Mouse (Mus musculus) G1E (cell line): ENCODE data around the gene Galnt18. TPM values are rescaled to one million over a fixed set of nuclear protein-coding genes. Genes with fewer than 3 reads are reported as not detected.

Experiments used
- ATAC-seq: 2 replicates; pipeline ENCODE4 v1.8.0; 2016; ENCODE audit warnings: mild to moderate bottlenecking; ENCODE audit not compliant: insufficient number of reproducible peaks, poor library complexity, low FRiP score, severe bottlenecking; ENCODE audit errors: extremely low read depth
- DNase-seq: peaks from one replicate; pipeline ENCODE4 v3.0.0; 2012; ENCODE audit warnings: low spot score
- H3K27me3 ChIP-seq: 2 replicates; pipeline ENCODE4 v1.6.1; 2012; ENCODE audit warnings: mild to moderate bottlenecking, low read length, inconsistent platforms; ENCODE audit not compliant: insufficient read depth
- H3K36me3 ChIP-seq: replicated peaks from 2 replicates; pipeline ENCODE3; 2012; ENCODE audit warnings: mild to moderate bottlenecking, inconsistent platforms
- H3K4me1 ChIP-seq: 2 replicates; pipeline ENCODE4 v1.6.1; 2012; ENCODE audit warnings: low read depth, low read length, inconsistent platforms, mixed read lengths; ENCODE audit not compliant: insufficient read depth
- H3K4me3 ChIP-seq: 2 replicates; pipeline ENCODE4 v1.5.1; 2012; ENCODE audit warnings: low read depth, mild to moderate bottlenecking, inconsistent platforms, low read length, moderate library complexity, mixed read lengths
- H3K9me3 ChIP-seq: replicated peaks from 2 replicates; pipeline ENCODE4 v1.6.1; 2012; ENCODE audit warnings: inconsistent platforms
- CTCF ChIP-seq: IDR thresholded peaks from 2 replicates; pipeline ENCODE4 v1.5.1; 2012; ENCODE audit warnings: low read depth, low read length, inconsistent platforms, mixed read lengths
- GATA1 ChIP-seq: IDR thresholded peaks from 2 replicates; pipeline ENCODE4 v1.6.1; 2012; ENCODE audit warnings: borderline replicate concordance, low read length, inconsistent platforms, mixed read lengths
- GATA2 ChIP-seq: IDR thresholded peaks from 2 replicates; pipeline ENCODE4 v1.6.1; 2012; ENCODE audit warnings: low read depth, low read length, inconsistent platforms, borderline replicate concordance
- POLR2AphosphoS5 ChIP-seq: IDR thresholded peaks from 2 replicates; pipeline ENCODE4 v1.6.1; 2012; ENCODE audit warnings: low read depth, low read length, inconsistent platforms; ENCODE audit not compliant: insufficient replicate concordance
- TAL1 ChIP-seq: conservative IDR thresholded peaks from 2 replicates; pipeline ENCODE4 v1.6.1; 2012; ENCODE audit warnings: low read depth, low read length, inconsistent platforms, mixed read lengths
- polyA plus RNA-seq: library from polyadenylated mRNA; stranded (reverse); fragments of >175 nt; gene quantifications from 2 replicates; pipeline ENCODE4 v1.2.3, GENCODE M21; 2012
- total RNA-seq, 2 experiments: library from RNA; stranded (forward) in 1 of 2; stranded (reverse) in 1 of 2; fragments of 200-1000 nt in 1 of 2; fragments of >200 nt in 1 of 2; fragmentation: Nextera tagmentation in 1 of 2; gene quantifications; 2 replicates each; pipeline ENCODE4 v1.2.3; 2014 to 2017

Galnt18 gene
- total and polyA plus RNA-seq, 3 experiments: not detected

DNA sequence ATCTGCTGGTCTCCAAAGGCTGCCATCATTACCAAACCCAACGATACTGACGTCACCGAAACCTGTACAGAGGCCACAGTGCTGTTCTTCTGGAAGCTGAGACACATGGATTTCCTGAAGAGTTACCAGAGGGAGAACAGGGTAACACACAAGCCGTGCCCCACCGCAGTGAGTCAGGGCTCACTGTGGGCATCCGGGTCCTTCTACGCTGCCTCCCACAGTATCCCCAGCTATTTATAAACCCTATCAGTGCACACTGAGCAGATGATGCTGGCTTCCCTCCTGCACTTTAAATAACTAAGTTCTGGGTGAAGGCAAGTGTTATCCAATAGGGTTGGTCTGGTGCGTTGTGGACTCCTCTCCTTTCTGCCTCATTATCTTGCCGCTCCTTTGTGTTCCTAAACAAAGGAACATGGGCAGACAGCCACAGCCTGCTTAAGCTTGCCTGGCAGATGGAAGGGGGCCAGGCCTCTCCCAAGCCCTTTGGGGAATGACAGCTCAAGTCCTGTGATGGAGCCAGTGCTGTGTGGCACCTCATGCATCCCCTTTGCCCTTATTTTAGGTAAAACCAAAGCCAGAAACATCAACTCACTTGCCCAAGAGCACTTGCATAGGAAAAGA is 87.0 kb downstream of the Galnt18 start:
- ATAC-seq: no peak

GRCm38 (mm10) chr7:111680108-111680507 is 99.7 kb downstream of the Galnt18 start:
- TF ChIP-seq GATA2 (no peak), CTCF (no peak), TAL1 (no peak), GATA1 (no peak), POLR2AphosphoS5 (no peak)
- Histone ChIP-seq H3K9me3 (peaks cover 4% of the 10 kb centered on the region), H3K4me1 (no peaks in the 10 kb centered on the region), H3K27me3 (no peaks in the 10 kb centered on the region), H3K36me3 (no peaks in the 10 kb centered on the region), H3K4me3 (no peak overlapping the region)
- ATAC-seq: no peak
- no peak for DNase-seq

More for the DNA sequence above, 87.0 kb downstream of the Galnt18 start:
- no peak for DNase-seq
- Histone ChIP-seq H3K9me3 (peaks cover 12% of the 10 kb centered on the region), H3K4me3 (no peak overlapping the region), H3K4me1 (no peaks in the 10 kb centered on the region), H3K36me3 (no peaks in the 10 kb centered on the region), H3K27me3 (no peaks in the 10 kb centered on the region)
- TF ChIP-seq POLR2AphosphoS5 (no peak), CTCF (no peak), GATA1 (no peak), TAL1 (no peak), GATA2 (no peak)

DNA sequence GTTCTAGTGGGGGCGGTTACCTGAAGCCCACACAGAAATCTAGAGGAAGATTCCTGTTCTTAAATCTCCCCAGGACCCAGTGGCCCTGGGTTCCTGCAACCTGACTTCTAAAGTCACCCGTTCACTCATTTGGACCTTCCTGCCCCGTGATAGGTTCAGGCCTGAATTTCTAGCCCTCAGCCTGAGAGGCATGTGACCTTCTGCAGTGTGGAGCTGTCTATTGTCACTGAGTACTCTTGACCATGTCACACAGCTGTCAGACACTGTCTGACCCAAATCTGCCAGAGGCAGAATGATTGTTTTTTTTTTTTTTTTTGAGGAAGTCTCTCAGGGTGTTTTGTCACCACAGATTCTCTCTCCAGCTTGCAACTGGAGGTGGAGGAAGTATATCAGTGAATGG is 103.3 kb downstream of the Galnt18 start:
- no peak for TF ChIP-seq CTCF
- TF ChIP-seq GATA1: no peak
- TF ChIP-seq GATA2: no peak
- no peak for TF ChIP-seq TAL1

DNA sequence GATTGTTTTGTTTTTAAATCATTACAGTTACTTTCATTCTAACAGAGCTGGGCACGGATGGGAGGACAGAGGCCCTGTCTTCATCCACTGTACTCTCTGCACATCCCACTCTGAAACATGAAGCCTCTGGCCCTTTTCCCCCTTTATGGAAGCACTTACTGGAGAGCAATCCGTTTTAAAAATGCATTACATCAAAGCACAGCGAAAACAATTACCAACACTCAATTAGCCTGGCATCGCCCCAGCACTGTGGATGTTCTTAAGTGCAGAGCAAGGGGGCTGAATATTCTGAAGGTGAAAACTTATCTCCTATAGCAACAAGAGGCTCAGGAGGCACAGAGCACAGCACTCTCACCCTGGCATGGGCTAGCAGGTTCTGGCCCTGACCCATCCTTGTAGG is 107.3 kb downstream of the Galnt18 start:
- no peaks in the 10 kb centered on the region for H3K36me3 ChIP-seq
- ATAC-seq: no peak
- TF ChIP-seq POLR2AphosphoS5: no peak
- TF ChIP-seq GATA2: no peak
- no peak for TF ChIP-seq CTCF
- TF ChIP-seq GATA1: no peak
- H3K4me3 ChIP-seq: no peak overlapping the region
- H3K4me1 ChIP-seq: no peaks in the 10 kb centered on the region
- DNase-seq: no peak
- H3K9me3 ChIP-seq: peaks cover 21% of the 10 kb centered on the region
- H3K27me3 ChIP-seq: no peaks in the 10 kb centered on the region

More for the DNA sequence above, 103.3 kb downstream of the Galnt18 start:
- Histone ChIP-seq H3K36me3 (no peaks in the 10 kb centered on the region), H3K27me3 (no peaks in the 10 kb centered on the region), H3K4me1 (no peaks in the 10 kb centered on the region), H3K4me3 (no peak overlapping the region), H3K9me3 (peaks cover 21% of the 10 kb centered on the region)
- ATAC-seq (no peak), DNase-seq (no peak)

GRCm38 (mm10) chr7:111663139-111664073 is 116.4 kb downstream of the Galnt18 start:
- Histone ChIP-seq H3K4me1 (no peaks in the 10 kb centered on the region), H3K9me3 (peaks cover 6% of the 10 kb centered on the region), H3K4me3 (no peak overlapping the region), H3K27me3 (peaks cover 2% of the 10 kb centered on the region; the same call in 1 of the 2 replicates), H3K36me3 (no peaks in the 10 kb centered on the region)
- DNase-seq (no peak), ATAC-seq (no peak)
- TF ChIP-seq GATA2 (no peak), GATA1 (no peak), POLR2AphosphoS5 (no peak), TAL1 (no peak), CTCF (no peak)

DNA sequence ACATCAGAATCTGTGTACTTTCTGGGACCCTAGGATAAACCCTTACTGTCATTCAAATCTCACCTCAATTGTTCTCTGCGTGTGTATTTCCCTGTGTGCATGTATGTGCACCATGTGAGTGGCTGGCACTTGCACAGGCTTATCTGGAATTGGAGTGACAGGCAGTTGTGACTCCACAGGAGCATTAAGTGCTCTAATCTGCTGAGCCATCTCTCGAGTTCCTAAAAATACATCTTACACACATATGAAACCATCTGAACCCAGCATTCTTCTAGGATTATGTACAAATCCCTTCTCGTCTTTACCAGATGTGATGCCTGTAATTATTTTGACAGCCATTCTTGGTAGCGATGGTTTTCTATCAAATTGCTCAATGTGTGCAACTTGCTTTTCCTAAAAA is 121.2 kb downstream of the Galnt18 start:
- ATAC-seq (no peak), DNase-seq (no peak)
- Histone ChIP-seq H3K36me3 (no peaks in the 10 kb centered on the region), H3K4me1 (no peaks in the 10 kb centered on the region), H3K4me3 (no peak overlapping the region), H3K27me3 (peaks cover 2% of the 10 kb centered on the region; the same call in 1 of the 2 replicates), H3K9me3 (peaks cover 15% of the 10 kb centered on the region)
- no peak for TF ChIP-seq CTCF
- no peak for TF ChIP-seq POLR2AphosphoS5
- TF ChIP-seq GATA2: no peak
- TF ChIP-seq GATA1: no peak
